Mouse (Mus musculus) midbrain, embryonic 13.5 days (tissue): ENCODE results near the gene Cx3cr1. TPM values are rescaled to one million over a fixed set of nuclear protein-coding genes. Genes with fewer than 3 reads are reported as not detected.

ENCODE experiments used
- ATAC-seq: fragments of 200-750 bp; cut with Nextera tagmentation; 2 replicates; pipeline ENCODE4 v1.8.0; 2017; ENCODE audit warnings: mild to moderate bottlenecking, moderate TSS enrichment, moderate library complexity
- H3K27ac ChIP-seq: fragments of 300-500 bp; sonication (generic); 2 replicates; pipeline ENCODE4 v1.5.1; 2015; ENCODE audit warnings: inconsistent platforms, mild to moderate bottlenecking, moderate library complexity
- H3K27me3 ChIP-seq: fragments of 300-500 bp; sonication (generic); 2 replicates; pipeline ENCODE4 v1.6.1; 2015; ENCODE audit warnings: mild to moderate bottlenecking, inconsistent platforms
- H3K36me3 ChIP-seq: fragments of 300-500 bp; sonication (generic); 2 replicates; pipeline ENCODE4 v1.6.1; 2015; ENCODE audit warnings: mild to moderate bottlenecking, inconsistent platforms
- H3K4me1 ChIP-seq: fragments of 300-500 bp; sonication (generic); replicated peaks from 2 replicates; pipeline ENCODE4 v1.6.1; 2015; ENCODE audit warnings: inconsistent platforms
- H3K4me2 ChIP-seq: fragments of 300-500 bp; sonication (generic); replicated peaks from 2 replicates; pipeline ENCODE4 v1.6.1; 2015; ENCODE audit warnings: moderate library complexity, mild to moderate bottlenecking, inconsistent platforms
- H3K4me3 ChIP-seq: fragments of 300-500 bp; sonication (generic); replicated peaks from 2 replicates; pipeline ENCODE4 v1.5.1; 2015; ENCODE audit warnings: mild to moderate bottlenecking, inconsistent platforms
- H3K9ac ChIP-seq: fragments of 300-500 bp; sonication (generic); replicated peaks from 2 replicates; pipeline ENCODE4 v1.6.1; 2015; ENCODE audit warnings: mild to moderate bottlenecking, inconsistent platforms
- H3K9me3 ChIP-seq: fragments of 300-500 bp; sonication (generic); 2 replicates; pipeline ENCODE4 v1.6.1; 2016; ENCODE audit warnings: mild to moderate bottlenecking, inconsistent platforms
- WGBS: fragments of 180-500 bp; shearing (Covaris S2); methylation state at CpG from one replicate; pipeline ENCODE4 v1.1.7; 2015; 5-methylcytosine and 5-hydroxymethylcytosine counted together
- polyA plus RNA-seq: library from polyadenylated mRNA; unstranded; fragments of >200 nt; fragmentation: Nextera tagmentation; extraction: Ambion mirVana; gene quantifications from 2 replicates; pipeline ENCODE4 v1.2.1, GENCODE M21; 2015

The Cx3cr1 gene
- polyA plus RNA-seq, 1 experiment from 2014 or later = 6.1 TPM

- H3K4me2 ChIP-seq = no peak overlapping the region
- H3K36me3 ChIP-seq = no peaks in the 10 kb centered on the region
- H3K4me3 ChIP-seq = no peak overlapping the region
- ATAC-seq = no peak
- H3K27me3 ChIP-seq = peaks cover 40% of the 10 kb centered on the region
- no peak overlapping the region for H3K9ac ChIP-seq
- peaks cover 34% of the 10 kb centered on the region for H3K4me1 ChIP-seq
- H3K9me3 ChIP-seq = no peaks in the 10 kb centered on the region
- H3K27ac ChIP-seq = no peak overlapping the region
- 79% methylated on average over 10 of the region's 10 CpGs for WGBS
These were observed 83.7 kb downstream of the Cx3cr1 start for GRCm38 (mm10) chr9:119985881-119986574.

DNA sequence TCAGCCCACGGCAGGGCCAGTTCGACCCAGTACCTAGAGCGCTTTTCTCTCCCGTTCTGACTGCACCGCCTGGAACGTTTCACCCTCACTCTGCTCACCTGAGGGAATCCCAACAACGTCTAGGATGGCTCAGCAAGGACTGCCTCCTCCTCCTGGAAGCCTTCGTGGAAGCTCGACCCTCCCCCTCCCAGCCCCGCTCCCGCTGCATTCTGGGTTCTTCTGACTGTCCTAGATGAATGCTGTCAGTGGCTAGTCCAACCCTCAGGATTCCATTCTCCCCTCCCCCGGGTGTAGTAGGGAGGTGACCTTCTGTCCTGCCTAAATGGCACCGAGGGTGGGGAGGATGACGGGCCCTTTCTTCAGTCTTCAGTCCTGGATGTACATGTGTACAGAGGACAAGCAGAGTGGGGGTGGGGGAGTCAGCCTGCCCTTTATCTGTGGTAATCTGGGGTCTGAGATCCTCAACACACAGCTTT lies 85.1 kb downstream of the Cx3cr1 start, which contains the start of gene Csrnp1:
Gene Csrnp1, minus strand, starts transcription at position 123 of the 476 bp plus-strand sequence.
- Histone ChIP-seq H3K9ac (peak within 1 kb of the TSS; percentile 58), H3K27ac (no peak within 1 kb of the TSS), H3K36me3 (no peaks in the 10 kb centered on the region), H3K4me3 (peak within 1 kb of the TSS; percentile 58), H3K9me3 (no peaks in the 10 kb centered on the region), H3K4me1 (peaks cover 40% of the 10 kb centered on the region), H3K4me2 (peak within 1 kb of the TSS; percentile 87), H3K27me3 (peaks cover 44% of the 10 kb centered on the region)
- WGBS = 6% methylated on average over 14 of the region's 14 CpGs
- ATAC-seq = no peak

DNA sequence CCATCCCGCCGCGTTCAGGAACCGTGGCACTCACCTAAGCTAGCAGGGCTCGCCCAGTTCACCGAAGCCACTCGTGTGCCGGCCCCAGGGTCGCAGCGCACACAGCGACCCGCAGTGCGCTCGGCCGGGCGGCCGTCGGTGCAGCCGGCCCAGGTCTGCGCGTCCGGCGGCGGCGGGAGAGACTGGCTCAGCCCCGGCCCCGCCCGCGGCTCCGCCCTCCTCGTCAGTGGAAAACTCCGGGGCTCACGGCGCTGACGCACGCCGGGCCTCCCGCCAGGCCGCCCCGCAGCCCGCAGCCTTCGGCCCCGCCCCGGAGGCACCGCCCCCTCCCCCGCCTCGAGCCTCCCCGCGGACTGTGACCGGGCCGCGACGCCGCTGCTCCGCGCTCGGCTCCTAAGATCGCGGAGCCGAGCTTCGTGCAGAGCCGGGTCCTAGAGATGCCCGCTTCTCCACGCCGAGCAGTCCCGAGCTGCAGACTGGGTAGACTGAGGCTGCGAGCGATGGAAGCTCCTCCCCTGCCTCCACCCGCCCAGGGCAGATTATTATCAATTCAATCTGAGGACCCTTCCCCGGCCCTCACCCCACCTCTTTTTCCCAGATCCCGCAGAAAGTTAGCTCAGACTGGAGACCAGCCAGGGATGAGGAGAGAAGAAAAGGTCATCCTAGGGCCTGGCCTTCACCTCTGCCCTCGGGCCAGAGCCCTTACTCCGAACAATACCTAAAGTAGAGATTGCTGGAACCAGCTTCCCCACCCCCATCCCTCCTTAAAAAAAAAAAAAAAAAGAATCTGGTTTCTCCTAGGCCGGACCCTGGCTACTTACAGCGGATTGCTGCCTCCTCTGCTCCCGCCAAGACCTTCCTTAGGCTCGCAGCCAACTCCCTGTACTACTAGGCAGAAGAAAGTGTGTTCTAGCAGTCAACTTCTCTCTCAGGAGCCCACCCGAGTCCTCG lies 85.8 kb downstream of the Cx3cr1 start:
- Histone ChIP-seq H3K4me2 (peak overlapping the region; percentile 87), H3K27me3 (peaks cover 47% of the 10 kb centered on the region), H3K4me1 (peaks cover 40% of the 10 kb centered on the region), H3K36me3 (no peaks in the 10 kb centered on the region), H3K27ac (no peak overlapping the region), H3K4me3 (peak overlapping the region; percentile 58), H3K9ac (peak overlapping the region; percentile 58), H3K9me3 (no peaks in the 10 kb centered on the region)
- peak; percentile 83 for ATAC-seq
- under 1% methylated on average over 79 of the region's 79 CpGs for WGBS

- Histone ChIP-seq H3K9me3 (no peaks in the 10 kb centered on the region), H3K27ac (no peak overlapping the region), H3K4me3 (peak overlapping the region; percentile 58), H3K4me2 (peak overlapping the region; percentile 87), H3K36me3 (no peaks in the 10 kb centered on the region), H3K4me1 (peaks cover 45% of the 10 kb centered on the region), H3K27me3 (peaks cover 48% of the 10 kb centered on the region), H3K9ac (peak overlapping the region; percentile 58)
- under 1% methylated on average over 47 of the region's 48 CpGs for WGBS
- no peak for ATAC-seq
These were observed 86.6 kb downstream of the Cx3cr1 start for GRCm38 (mm10) chr9:119982956-119983551.

GRCm38 (mm10) chr9:119982241-119982811 lies 87.4 kb downstream of the Cx3cr1 start:
- Histone ChIP-seq H3K36me3 (no peaks in the 10 kb centered on the region), H3K9me3 (no peaks in the 10 kb centered on the region), H3K27ac (no peak overlapping the region), H3K4me3 (peak overlapping the region; percentile 58), H3K27me3 (peaks cover 48% of the 10 kb centered on the region), H3K4me1 (peaks cover 53% of the 10 kb centered on the region), H3K9ac (no peak overlapping the region), H3K4me2 (peak overlapping the region; percentile 87)
- 5% methylated on average over 11 of the region's 11 CpGs for WGBS
- ATAC-seq = peak; percentile 51

GRCm38 (mm10) chr9:119981183-119982179 lies 88.2 kb downstream of the Cx3cr1 start:
- Histone ChIP-seq H3K4me1 (peaks cover 53% of the 10 kb centered on the region), H3K9ac (0 out of 2 replicates have a peak overlapping the region, but pooled peaks have one; percentile 28), H3K36me3 (no peaks in the 10 kb centered on the region), H3K4me3 (peak overlapping the region; percentile 22), H3K27ac (peak overlapping the region; percentile 62), H3K9me3 (no peaks in the 10 kb centered on the region), H3K27me3 (peaks cover 46% of the 10 kb centered on the region), H3K4me2 (peak overlapping the region; percentile 87)
- WGBS = 2% methylated on average over 16 of the region's 16 CpGs
- peak; percentile 46; the same call in 1 of the 2 replicates for ATAC-seq

GRCm38 (mm10) chr9:119980770-119981182 lies 88.9 kb downstream of the Cx3cr1 start:
- H3K4me2 ChIP-seq = peak overlapping the region; percentile 87; the same call in 1 of the 2 replicates
- WGBS = 6% methylated on average over 4 of the region's 4 CpGs
- no peaks in the 10 kb centered on the region for H3K9me3 ChIP-seq
- peak overlapping the region; percentile 62; the same call in 1 of the 2 replicates for H3K27ac ChIP-seq
- H3K27me3 ChIP-seq = peaks cover 46% of the 10 kb centered on the region
- no peak overlapping the region for H3K4me3 ChIP-seq
- peaks cover 53% of the 10 kb centered on the region for H3K4me1 ChIP-seq
- H3K9ac ChIP-seq = 0 out of 2 replicates have a peak overlapping the region, but pooled peaks have one; percentile 7
- no peak for ATAC-seq
- no peaks in the 10 kb centered on the region for H3K36me3 ChIP-seq

- no peak overlapping the region for H3K27ac ChIP-seq
- ATAC-seq = no peak
- no peak overlapping the region for H3K4me3 ChIP-seq
- H3K9ac ChIP-seq = no peak overlapping the region
- 55% methylated on average over 2 of the region's 2 CpGs for WGBS
- H3K4me2 ChIP-seq = no peak overlapping the region
- H3K4me1 ChIP-seq = peaks cover 53% of the 10 kb centered on the region
- H3K36me3 ChIP-seq = no peaks in the 10 kb centered on the region
- peaks cover 38% of the 10 kb centered on the region for H3K27me3 ChIP-seq
- H3K9me3 ChIP-seq = no peaks in the 10 kb centered on the region
These were observed 89.9 kb downstream of the Cx3cr1 start for GRCm38 (mm10) chr9:119979749-119980148.

GRCm38 (mm10) chr9:119978811-119979441 lies 90.8 kb downstream of the Cx3cr1 start:
- ATAC-seq = no peak
- WGBS = 88% methylated on average over 6 of the region's 6 CpGs
- H3K9ac ChIP-seq = no peak overlapping the region
- H3K27ac ChIP-seq = no peak overlapping the region
- H3K4me2 ChIP-seq = no peak overlapping the region
- H3K36me3 ChIP-seq = no peaks in the 10 kb centered on the region
- peaks cover 48% of the 10 kb centered on the region for H3K4me1 ChIP-seq
- H3K4me3 ChIP-seq = no peak overlapping the region
- H3K27me3 ChIP-seq = peaks cover 30% of the 10 kb centered on the region
- no peaks in the 10 kb centered on the region for H3K9me3 ChIP-seq

GRCm38 (mm10) chr9:119978151-119978810 lies 91.4 kb downstream of the Cx3cr1 start:
- peaks cover 23% of the 10 kb centered on the region for H3K27me3 ChIP-seq
- no peaks in the 10 kb centered on the region for H3K9me3 ChIP-seq
- H3K4me1 ChIP-seq = peaks cover 42% of the 10 kb centered on the region
- H3K4me3 ChIP-seq = no peak overlapping the region
- no peaks in the 10 kb centered on the region for H3K36me3 ChIP-seq
- no peak overlapping the region for H3K4me2 ChIP-seq
- ATAC-seq = no peak
- WGBS = 53% methylated on average over 9 of the region's 9 CpGs
- no peak overlapping the region for H3K9ac ChIP-seq
- H3K27ac ChIP-seq = no peak overlapping the region
